Mouse (Mus musculus) layer of hippocampus, postnatal 36 days (tissue): ENCODE results near the gene Aagab. TPM values are rescaled to one million over a fixed set of nuclear protein-coding genes. Genes with fewer than 3 reads are reported as not detected.

Experiments
- DNase-seq, 2 experiments: peaks; one replicate each; pipeline ENCODE4 v3.0.0; 2022
- total RNA-seq, 2 experiments: library from RNA; stranded (reverse); gene quantifications; 2 replicates each; pipeline ENCODE4 v1.2.3; 2021

Aagab gene
- total RNA-seq, 2 experiments from 2014 or later: 60.8 to 65.4 TPM

GRCm38 (mm10) chr9:63608006-63608405 is 5.5 kb downstream of the Aagab start:
- no peak for DNase-seq

DNA sequence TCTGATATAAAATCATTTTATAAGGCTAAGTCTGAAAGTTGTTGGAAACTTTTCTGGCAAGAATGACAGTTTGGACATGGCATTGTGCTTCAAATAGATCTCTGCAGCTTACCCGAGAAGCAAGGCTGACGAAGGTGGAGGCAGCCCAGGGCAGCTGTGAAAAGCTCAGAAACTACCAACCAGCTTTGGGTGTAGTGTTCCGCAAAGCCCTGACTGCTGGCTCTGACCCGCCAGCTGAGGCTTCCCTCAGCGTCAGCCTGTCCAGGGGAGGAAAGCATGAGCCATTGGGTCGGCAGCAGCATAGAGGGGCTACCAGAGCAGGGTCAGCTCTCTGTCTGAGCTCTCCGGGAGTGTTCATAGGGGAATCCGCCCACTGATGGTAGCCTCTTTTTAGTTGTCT is 6.8 kb downstream of the Aagab start:
- DNase-seq: no peak

GRCm38 (mm10) chr9:63609776-63610175 is 7.3 kb downstream of the Aagab start:
- no peak for DNase-seq

DNA sequence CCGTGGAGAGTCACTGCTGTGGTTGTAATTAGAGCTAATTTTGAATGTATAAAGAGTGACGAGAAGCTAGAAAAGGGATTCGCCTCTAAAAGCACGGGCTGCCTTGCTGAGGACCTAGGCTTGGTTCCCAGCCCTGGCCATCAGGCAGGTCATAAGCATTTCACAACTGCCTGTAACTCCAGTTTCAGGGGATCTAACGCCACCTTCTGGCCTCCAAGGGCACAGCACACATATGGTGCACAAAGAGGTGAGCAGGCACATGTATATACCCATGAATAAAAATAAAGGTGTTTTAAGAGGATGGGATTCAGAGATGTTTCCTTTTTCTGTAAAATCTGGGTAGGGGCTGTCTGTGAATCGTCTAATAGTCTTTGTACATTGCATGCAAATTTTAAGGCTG is 7.8 kb downstream of the Aagab start:
- no peak for DNase-seq

- DNase-seq: no peak
Measured at GRCm38 (mm10) chr9:63610841-63611366, 8.4 kb downstream of the Aagab start.

- no peak for DNase-seq
Measured at GRCm38 (mm10) chr9:63611967-63612366, 9.5 kb downstream of the Aagab start.

GRCm38 (mm10) chr9:63612565-63613515 is 10.4 kb downstream of the Aagab start:
- no peak for DNase-seq

- no peak for DNase-seq
Measured at GRCm38 (mm10) chr9:63613569-63613968, 11.1 kb downstream of the Aagab start.

GRCm38 (mm10) chr9:63614018-63614985 is 11.8 kb downstream of the Aagab start:
- DNase-seq: no peak

DNA sequence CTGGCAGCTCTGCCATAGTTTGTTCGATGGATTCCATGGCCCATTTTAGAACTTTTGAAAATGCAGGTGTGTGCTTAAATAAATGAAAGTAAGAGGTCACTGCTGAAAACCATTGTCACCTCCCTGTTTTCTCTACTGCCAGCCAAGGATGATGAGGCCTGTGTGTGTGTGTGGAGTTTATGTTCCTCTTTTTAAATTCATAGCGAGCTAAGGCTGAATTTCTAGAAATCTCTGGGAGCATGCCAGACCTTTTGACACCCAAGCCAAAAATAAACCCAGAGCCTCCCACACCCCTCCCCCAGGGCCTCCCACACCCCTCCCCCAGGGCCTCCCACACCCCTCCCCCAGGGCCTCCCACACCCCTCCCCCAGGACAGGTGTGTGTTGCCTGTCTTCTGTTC is 15.5 kb downstream of the Aagab start:
- DNase-seq: no peak

GRCm38 (mm10) chr9:63623895-63624569 is 21.6 kb downstream of the Aagab start:
- DNase-seq: no peak

- no peak for DNase-seq
Measured at GRCm38 (mm10) chr9:63625090-63625756, 22.8 kb downstream of the Aagab start.

- DNase-seq: no peak
Measured at GRCm38 (mm10) chr9:63632045-63632444, 29.6 kb downstream of the Aagab start.

GRCm38 (mm10) chr9:63632924-63633323 is 30.5 kb downstream of the Aagab start:
- DNase-seq: peak; percentile 64

GRCm38 (mm10) chr9:63633334-63633733 is 30.9 kb downstream of the Aagab start:
- DNase-seq: no peak

- no peak for DNase-seq
Measured at GRCm38 (mm10) chr9:63636113-63636512, 33.7 kb downstream of the Aagab start.

DNA sequence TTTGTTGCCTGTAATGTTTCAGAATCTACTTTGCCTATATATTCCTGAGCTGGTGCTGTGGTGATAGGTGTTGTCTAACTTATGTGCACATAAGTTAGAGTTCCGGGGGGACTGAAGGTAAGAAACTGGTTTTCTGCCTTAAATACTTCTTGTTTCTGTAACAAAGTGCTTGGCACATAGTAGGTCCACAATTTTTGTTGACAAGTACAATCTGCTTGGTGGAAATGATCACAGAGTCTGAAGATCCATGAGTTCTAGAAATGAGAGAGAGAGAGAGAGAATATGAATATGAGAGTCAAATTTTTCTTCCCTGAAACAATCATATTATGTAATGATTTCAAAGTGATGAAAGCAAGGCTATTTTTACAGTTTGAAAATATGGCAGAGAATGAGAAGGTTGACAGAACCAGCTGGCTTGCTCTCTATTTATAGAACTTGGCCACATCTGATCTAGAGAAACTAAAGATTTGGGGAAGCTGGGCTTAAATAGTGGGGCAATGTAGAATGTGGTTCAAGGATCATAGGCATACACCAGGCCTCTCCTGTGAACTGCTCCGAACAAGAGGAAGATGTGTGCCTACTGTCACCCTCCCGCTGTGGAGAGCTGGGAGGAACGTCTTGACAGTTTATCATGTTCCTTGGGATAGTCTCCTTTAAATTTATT is 39.7 kb downstream of the Aagab start:
- DNase-seq: no peak

GRCm38 (mm10) chr9:63644011-63644410 is 41.6 kb downstream of the Aagab start:
- DNase-seq: no peak

DNA sequence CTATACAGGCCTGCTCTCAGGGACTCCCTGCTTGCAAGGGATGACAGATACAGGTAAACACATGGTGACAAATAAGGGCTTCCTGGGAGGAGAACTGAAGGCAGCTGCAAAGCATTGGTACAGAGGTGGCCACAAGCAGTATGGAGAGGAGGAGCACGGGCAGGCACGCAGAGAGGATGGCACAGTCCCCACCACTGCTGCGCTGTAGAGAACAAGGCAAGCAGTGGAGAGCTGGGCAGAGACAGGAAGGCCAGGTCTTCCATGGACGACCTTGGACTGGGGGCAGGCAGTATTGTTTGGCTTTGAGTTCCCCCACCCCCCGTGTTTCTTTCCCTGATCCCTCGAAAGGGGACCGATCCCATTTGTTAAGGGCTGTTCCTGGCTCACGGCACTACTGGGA is 42.6 kb downstream of the Aagab start:
- DNase-seq: no peak

GRCm38 (mm10) chr9:63647581-63648519 is 45.4 kb downstream of the Aagab start:
- DNase-seq: no peak
